Mouse (Mus musculus): ENCODE measurements at regions not wholly inside any gene's neighbourhood (a gene's known extent, or its start where the extent isn't known, plus 50 kb on each side); places are given as distances from the start of the nearest gene placed in this dataset.

DNA sequence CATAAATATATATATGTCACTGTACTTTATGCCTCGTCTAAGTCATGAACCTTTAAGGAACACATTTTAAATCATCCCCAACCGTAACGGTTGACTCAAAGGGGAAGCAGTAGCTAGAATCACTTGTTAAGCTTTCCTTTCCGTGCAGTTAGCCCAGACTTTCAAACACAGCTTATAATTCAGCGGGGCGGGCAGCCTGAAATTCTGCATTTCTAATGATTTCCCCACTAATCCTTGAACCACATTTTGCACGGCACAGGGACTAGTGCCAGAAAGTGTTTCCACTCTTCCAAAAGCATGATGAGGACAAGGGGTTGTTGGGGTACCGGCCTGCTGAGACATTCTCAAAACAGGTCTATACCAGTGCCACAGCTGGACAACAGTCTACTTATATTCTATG, 195.1 kb upstream of the Spred2 start:
- Histone ChIP-seq H3K4me2 (no peak overlapping the region), H3K9ac (no peak overlapping the region), H3K36me3 (no peaks in the 10 kb centered on the region), H3K9me3 (no peaks in the 10 kb centered on the region), H3K4me3 (no peak overlapping the region), H3K27ac (no peak overlapping the region), H3K27me3 (no peaks in the 10 kb centered on the region; the same call in 1 of the 2 replicates), H3K4me1 (no peaks in the 10 kb centered on the region)
- ATAC-seq (ENCODE audit: insufficient number of reproducible peaks, low FRiP score, low TSS enrichment, low read depth), result no peak
- WGBS, result 75% methylated on average over 8 of the region's 8 CpGs

DNA sequence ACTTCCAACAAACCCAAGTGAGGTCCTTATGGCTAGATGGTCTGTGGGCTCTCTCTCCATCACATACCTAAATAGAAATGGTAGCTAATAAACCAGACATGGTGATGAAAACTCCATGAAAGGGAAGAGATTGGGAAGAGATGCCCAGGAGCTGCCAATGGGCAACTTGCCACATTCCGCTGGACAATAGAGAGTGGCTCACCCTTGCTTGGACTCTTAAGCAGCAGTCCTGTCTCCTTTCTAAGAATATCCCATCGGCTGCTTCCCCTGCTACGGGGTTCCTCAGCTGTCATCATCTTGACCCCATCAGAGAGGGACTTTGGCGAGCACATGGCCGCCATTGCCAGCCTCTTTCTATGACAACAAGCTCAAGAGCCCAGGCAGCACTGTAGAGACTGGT, 193.4 kb upstream of the Spred2 start:
- 90% methylated on average over 5 of the region's 5 CpGs for WGBS
- ATAC-seq (ENCODE audit: insufficient number of reproducible peaks, low FRiP score, low TSS enrichment, low read depth), result no peak
- H3K4me2 ChIP-seq, result no peak overlapping the region

DNA sequence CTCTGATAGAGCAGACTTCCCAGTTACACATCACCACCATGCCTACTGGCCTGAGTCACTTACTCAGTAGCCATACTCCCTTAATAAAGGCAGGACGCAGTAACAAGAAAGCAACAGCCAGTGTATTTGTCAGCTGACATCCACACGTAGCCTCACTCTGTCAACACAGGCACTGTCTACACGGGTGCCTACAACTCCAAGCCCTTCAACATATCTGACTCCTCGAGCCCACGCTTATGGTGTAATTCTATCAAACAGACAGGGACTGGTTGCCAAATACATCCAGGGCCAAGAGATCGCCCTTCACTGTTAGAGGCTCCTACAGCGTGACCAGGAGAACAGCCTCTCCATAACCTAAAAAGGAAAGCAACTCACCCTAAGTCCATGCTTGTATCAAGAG, 188.1 kb upstream of the Spred2 start:
- Histone ChIP-seq H3K4me2 (no peak overlapping the region), H3K4me1 (peaks cover 27% of the 10 kb centered on the region), H3K36me3 (no peaks in the 10 kb centered on the region), H3K27me3 (peaks cover 6% of the 10 kb centered on the region; the same call in 1 of the 2 replicates), H3K9me3 (no peaks in the 10 kb centered on the region), H3K4me3 (no peak overlapping the region), H3K9ac (no peak overlapping the region), H3K27ac (no peak overlapping the region)
- WGBS, result 80% methylated on average over 7 of the region's 7 CpGs
- ATAC-seq (ENCODE audit: insufficient number of reproducible peaks, low FRiP score, low TSS enrichment, low read depth), result no peak

More for the DNA sequence above, 193.4 kb upstream of the Spred2 start:
- H3K4me3 ChIP-seq, result no peak overlapping the region
- H3K9ac ChIP-seq, result no peak overlapping the region
- no peaks in the 10 kb centered on the region for H3K4me1 ChIP-seq
- no peaks in the 10 kb centered on the region; the same call in 1 of the 2 replicates for H3K27me3 ChIP-seq
- H3K9me3 ChIP-seq, result no peaks in the 10 kb centered on the region
- no peak overlapping the region for H3K27ac ChIP-seq
- no peaks in the 10 kb centered on the region for H3K36me3 ChIP-seq

DNA sequence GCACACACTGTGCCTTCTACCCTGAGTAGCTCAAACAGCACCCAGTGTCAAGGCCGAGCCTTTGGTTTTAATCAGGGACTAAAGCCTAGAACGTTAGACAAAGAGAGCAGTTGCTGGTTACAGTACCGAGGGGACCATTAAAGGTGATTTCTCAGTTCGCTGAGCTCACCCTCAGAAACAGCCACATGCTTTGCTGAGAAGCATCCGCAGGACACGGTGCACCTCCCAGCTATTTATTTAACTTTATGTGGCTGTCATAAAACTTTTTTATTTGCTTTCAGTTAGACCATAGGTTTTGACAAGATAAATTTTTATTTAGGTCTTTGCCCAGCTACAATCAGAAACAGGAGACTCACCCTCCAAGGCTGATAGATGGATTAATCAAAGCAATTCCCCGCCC, 187.2 kb upstream of the Spred2 start:
- H3K4me1 ChIP-seq, result peaks cover 27% of the 10 kb centered on the region
- H3K9me3 ChIP-seq, result no peaks in the 10 kb centered on the region
- H3K4me3 ChIP-seq, result no peak overlapping the region
- H3K27me3 ChIP-seq, result peaks cover 6% of the 10 kb centered on the region; the same call in 1 of the 2 replicates
- H3K36me3 ChIP-seq, result no peaks in the 10 kb centered on the region
- no peak overlapping the region for H3K9ac ChIP-seq
- H3K4me2 ChIP-seq, result no peak overlapping the region
- WGBS, result 23% methylated on average over 7 of the region's 7 CpGs
- ATAC-seq (ENCODE audit: insufficient number of reproducible peaks, low FRiP score, low TSS enrichment, low read depth), result no peak
- no peak overlapping the region for H3K27ac ChIP-seq

DNA sequence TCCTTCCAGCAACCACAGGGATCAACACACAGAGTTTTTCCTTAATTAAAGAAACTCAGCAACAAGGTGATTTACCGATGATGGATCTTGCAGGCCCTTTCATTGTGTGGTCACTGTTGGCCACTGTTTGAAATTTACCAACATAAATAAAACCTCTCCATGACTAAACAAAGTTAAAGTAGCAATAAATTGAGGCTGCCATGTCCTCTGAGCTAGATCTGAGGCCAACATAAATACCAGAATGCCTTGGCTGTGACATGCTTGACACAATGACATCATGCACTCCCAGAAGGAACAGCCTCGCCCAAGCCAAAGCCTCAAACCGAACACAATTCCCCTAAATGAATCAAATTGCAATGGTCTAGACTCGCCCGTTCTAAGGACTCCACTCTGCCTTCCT, 186.8 kb upstream of the Spred2 start:
- Histone ChIP-seq H3K27ac (no peak overlapping the region), H3K9ac (no peak overlapping the region), H3K9me3 (no peaks in the 10 kb centered on the region), H3K4me2 (no peak overlapping the region), H3K36me3 (no peaks in the 10 kb centered on the region), H3K4me3 (no peak overlapping the region), H3K4me1 (peaks cover 27% of the 10 kb centered on the region), H3K27me3 (peaks cover 6% of the 10 kb centered on the region; the same call in 1 of the 2 replicates)
- 20% methylated on average over 5 of the region's 5 CpGs for WGBS
- ATAC-seq (ENCODE audit: insufficient number of reproducible peaks, low FRiP score, low TSS enrichment, low read depth), result no peak

DNA sequence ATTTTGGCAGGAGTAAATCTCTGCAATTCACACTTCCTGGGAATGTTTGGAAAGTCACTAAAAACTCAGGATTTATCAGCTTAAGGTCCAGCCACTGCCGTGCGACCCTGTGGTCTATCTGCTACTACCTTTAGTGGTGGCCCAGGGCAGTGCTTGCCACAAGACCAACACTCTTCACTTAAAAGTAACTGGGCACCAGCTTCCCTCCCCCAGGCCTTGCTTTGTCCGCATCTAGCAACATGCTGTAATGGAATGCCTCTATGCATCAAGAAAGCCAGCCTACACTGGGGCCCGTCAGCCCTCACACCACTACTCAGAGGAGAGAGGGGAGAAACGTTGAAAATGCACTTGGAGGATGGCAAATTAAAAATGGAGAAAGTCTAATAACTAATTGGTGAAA, 186.4 kb upstream of the Spred2 start:
- H3K27ac ChIP-seq, result no peak overlapping the region
- no peak overlapping the region for H3K9ac ChIP-seq
- no peak overlapping the region; the same call in 1 of the 2 replicates for H3K4me2 ChIP-seq
- no peaks in the 10 kb centered on the region for H3K9me3 ChIP-seq
- H3K4me3 ChIP-seq, result no peak overlapping the region
- 30% methylated on average over 5 of the region's 5 CpGs for WGBS
- no peak for ATAC-seq (ENCODE audit: insufficient number of reproducible peaks, low FRiP score, low TSS enrichment, low read depth)
- peaks cover 27% of the 10 kb centered on the region for H3K4me1 ChIP-seq
- H3K27me3 ChIP-seq, result peaks cover 6% of the 10 kb centered on the region; the same call in 1 of the 2 replicates
- H3K36me3 ChIP-seq, result no peaks in the 10 kb centered on the region

DNA sequence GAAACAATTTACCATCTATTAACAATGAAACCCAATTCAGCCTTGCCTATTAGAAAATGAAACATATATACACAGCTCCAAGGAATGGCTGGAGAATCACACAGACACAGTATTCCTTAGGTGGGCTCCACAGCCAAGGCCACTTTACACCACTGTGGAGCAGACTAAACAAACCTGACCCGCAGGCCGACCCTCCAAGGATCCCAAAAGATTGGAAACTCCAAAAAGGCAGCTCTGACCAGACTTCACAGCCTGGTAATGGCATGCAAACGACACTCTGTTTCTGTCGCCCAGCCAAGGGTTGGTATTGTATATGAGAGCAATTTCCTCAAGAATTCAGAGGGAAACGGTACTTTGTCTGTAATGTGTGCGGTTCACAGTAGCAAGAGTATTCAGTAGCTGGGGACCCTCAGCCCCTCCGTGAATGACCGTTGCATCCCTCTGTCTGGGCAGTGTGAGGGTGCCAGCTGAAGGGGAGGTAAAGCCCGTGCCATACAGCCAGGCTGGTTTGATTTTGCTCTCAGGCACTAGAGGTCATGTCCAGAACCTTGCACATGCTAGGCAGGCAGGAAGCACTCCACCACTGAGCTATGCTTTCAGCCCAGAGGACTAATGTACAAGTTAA, 184.5 kb upstream of the Spred2 start:
- 39% methylated on average over 9 of the region's 9 CpGs for WGBS
- peaks cover 27% of the 10 kb centered on the region for H3K4me1 ChIP-seq
- no peak overlapping the region for H3K9ac ChIP-seq
- H3K9me3 ChIP-seq, result no peaks in the 10 kb centered on the region
- H3K27me3 ChIP-seq, result peaks cover 6% of the 10 kb centered on the region; the same call in 1 of the 2 replicates
- H3K4me3 ChIP-seq, result no peak overlapping the region
- H3K27ac ChIP-seq, result no peak overlapping the region
- H3K36me3 ChIP-seq, result no peaks in the 10 kb centered on the region
- no peak overlapping the region for H3K4me2 ChIP-seq
- ATAC-seq (ENCODE audit: insufficient number of reproducible peaks, low FRiP score, low TSS enrichment, low read depth), result no peak

DNA sequence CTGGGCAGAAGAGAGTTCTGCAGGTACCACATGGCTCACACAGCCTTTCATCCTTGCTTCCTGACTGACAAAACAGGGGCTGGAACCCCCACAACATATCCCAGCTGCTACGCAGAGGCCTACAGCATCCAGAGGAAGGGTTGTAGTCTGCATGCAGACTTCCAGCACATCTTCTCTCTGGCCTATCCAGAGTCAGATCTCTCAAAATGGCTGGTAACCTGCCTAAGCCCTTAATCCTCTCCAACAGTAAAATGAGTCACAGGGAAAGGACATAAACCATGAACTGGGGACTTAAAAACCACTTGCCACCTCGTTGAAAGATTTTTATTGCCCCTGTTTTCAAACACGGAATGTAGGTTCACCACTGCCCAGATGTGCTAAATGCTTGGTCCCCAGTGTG, 183.6 kb upstream of the Spred2 start:
- ATAC-seq (ENCODE audit: insufficient number of reproducible peaks, low FRiP score, low TSS enrichment, low read depth), result no peak
- WGBS, result 36% methylated on average over 3 of the region's 3 CpGs
- H3K27me3 ChIP-seq, result peaks cover 6% of the 10 kb centered on the region; the same call in 1 of the 2 replicates
- no peaks in the 10 kb centered on the region for H3K9me3 ChIP-seq
- no peaks in the 10 kb centered on the region for H3K36me3 ChIP-seq
- no peak overlapping the region for H3K4me3 ChIP-seq
- H3K4me2 ChIP-seq, result no peak overlapping the region
- no peak overlapping the region for H3K9ac ChIP-seq
- no peak overlapping the region for H3K27ac ChIP-seq
- H3K4me1 ChIP-seq, result peaks cover 27% of the 10 kb centered on the region

DNA sequence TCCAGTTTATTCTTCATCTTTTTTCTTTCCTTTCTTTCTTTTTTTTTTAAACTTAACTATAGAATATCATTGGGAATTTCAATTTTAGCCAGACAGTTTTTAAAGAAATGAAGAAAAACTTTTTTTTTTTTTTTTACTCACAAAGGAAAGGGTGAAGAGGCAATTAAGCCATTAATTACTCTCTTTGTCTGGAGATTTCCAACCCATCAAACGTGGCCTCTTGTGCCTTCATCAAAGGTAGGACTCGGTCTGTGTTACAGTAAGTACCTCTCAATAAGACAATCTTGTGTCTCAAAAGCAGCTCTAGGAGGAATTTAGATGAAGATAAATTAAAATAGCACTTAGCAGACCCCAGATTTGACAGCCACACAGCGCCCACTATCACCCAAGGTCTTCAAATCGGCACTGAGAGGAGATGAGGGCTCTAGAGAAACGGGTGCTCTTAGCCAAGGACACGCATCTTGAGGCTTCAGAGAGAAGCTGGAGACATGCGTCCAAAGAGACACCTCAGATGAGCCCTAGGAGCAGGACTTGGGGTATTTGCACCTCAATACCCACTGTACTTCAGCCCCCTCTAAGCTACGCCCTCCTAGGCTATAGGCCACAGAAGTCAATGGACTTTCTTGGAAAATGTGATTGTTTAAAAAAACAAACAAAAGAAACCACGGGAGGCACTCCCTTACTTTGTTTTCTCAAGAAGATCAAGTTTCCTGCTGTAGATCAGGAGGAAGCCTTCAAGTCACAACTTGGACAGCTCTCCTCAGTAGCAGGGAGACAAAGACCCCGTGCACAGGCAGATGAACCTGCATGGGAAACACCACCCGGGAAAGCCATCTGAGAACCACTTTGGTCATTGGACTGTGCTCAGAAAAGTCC, 176.8 kb upstream of the Spred2 start:
- H3K9ac ChIP-seq, result no peak overlapping the region
- H3K36me3 ChIP-seq, result no peaks in the 10 kb centered on the region
- ATAC-seq (ENCODE audit: insufficient number of reproducible peaks, low FRiP score, low TSS enrichment, low read depth), result no peak
- no peak overlapping the region for H3K4me2 ChIP-seq
- H3K27ac ChIP-seq, result no peak overlapping the region
- no peaks in the 10 kb centered on the region for H3K4me1 ChIP-seq
- H3K27me3 ChIP-seq, result no peaks in the 10 kb centered on the region
- no peaks in the 10 kb centered on the region for H3K9me3 ChIP-seq
- 63% methylated on average over 11 of the region's 11 CpGs for WGBS
- no peak overlapping the region for H3K4me3 ChIP-seq

DNA sequence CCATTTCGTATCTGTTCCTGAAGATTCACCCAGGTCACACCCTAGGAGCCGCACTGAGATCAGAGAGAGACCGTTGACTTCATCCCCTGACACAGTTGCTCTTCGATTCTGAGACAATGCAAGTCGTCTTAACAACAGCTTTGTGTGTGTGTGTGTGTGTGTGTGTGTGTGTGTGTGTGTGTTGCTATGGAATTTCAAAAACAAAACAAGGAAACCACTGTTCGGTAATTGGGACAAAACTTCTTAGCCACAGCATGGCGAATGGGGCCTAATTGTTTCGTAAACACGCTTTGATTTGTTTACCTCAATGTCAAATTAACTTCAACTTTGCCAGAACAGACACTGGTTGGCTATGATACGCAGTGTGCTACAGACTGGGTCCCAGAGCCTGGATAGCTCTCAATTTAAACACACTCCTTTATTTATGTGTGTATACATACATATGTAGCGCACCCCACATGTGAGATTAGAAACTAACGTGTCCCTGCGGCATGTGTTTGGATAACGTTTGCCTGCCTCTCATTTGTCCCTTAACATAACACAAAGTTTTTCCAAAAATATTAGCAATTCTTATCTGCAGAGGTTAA, 176.1 kb upstream of the Spred2 start:
- Histone ChIP-seq H3K9me3 (no peaks in the 10 kb centered on the region), H3K4me2 (no peak overlapping the region), H3K27me3 (no peaks in the 10 kb centered on the region), H3K9ac (no peak overlapping the region), H3K4me1 (no peaks in the 10 kb centered on the region), H3K27ac (no peak overlapping the region), H3K36me3 (no peaks in the 10 kb centered on the region), H3K4me3 (no peak overlapping the region)
- ATAC-seq (ENCODE audit: insufficient number of reproducible peaks, low FRiP score, low TSS enrichment, low read depth), result no peak
- 70% methylated on average over 14 of the region's 14 CpGs for WGBS

DNA sequence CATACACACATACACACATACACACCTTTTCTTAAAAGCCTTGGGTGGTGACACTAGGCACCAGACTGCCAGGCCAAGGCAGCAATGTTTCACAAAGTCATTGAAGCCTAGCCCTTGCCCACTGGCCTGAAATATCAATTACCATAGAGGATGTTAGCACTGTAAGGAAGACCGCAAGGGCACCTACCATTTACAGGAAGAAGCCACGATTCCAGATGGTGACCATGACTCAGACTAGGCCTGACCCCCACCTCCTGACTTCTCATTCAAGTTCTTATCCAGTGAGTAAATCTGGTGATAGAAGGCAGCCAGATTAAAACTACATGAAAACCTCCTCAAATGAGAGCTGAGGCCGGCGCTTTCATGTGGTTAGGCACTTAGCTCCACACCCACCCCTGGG, 165.3 kb upstream of the Spred2 start:
- no peak overlapping the region for H3K4me3 ChIP-seq
- H3K36me3 ChIP-seq, result no peaks in the 10 kb centered on the region
- H3K9me3 ChIP-seq, result no peaks in the 10 kb centered on the region
- no peak overlapping the region for H3K4me2 ChIP-seq
- peaks cover 25% of the 10 kb centered on the region; the same call in 1 of the 2 replicates for H3K27me3 ChIP-seq
- H3K9ac ChIP-seq, result no peak overlapping the region
- no peaks in the 10 kb centered on the region for H3K4me1 ChIP-seq
- no peak overlapping the region for H3K27ac ChIP-seq
- no peak for ATAC-seq (ENCODE audit: insufficient number of reproducible peaks, low FRiP score, low TSS enrichment, low read depth)
- WGBS, result 81% methylated on average over 4 of the region's 4 CpGs

Measured in limb, embryonic 15.5 days (tissue).